Mouse (Mus musculus) brain, adult 2 months (tissue): ENCODE measurements around the gene 4930564D02Rik.

ENCODE experiments used
- DNase-seq: peaks from one replicate; pipeline ENCODE4 v3.0.0; 2011; ENCODE audit warnings: low read depth, low spot score

4930564D02Rik gene

DNA sequence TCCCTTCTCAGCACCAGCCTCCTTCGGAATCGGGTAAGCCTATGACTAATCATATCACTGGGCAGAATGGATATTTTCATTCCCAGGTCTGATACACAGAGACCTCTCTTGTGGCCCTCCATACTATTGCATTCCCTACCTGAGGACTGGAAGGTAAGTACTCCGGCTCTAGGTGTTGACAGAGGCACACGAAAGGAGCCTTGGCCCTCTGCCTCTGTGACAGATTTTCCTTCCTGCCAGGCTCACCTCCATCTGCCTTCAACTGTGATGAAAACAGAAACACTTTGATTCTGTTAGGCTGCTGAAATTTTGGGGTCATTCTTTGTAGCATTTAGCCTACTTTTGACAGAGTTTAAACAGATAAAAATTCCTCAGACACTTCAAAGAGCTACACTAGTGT lies 47.2 kb downstream of the 4930564D02Rik start:
- DNase-seq: peak; percentile 92

DNA sequence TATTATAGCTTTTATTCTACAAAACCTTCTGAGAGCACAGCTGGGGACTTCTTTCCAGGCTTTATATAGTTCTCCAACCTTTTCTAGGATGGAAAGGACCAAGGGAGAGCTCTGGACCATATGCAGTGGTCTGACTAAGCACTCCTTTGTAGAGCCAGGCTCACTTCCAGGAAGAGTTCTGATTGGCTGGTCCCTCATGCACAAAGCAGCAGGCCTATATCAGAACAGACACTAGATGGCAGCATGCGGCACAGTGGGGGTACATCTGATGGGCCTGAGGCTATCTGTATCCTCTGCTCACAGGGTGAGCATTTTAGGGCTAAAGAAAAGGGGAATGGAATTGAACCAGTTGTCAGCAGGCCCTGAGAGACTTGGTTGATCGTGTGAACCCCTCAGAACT lies 47.6 kb downstream of the 4930564D02Rik start:
- DNase-seq: peak; percentile 92

DNA sequence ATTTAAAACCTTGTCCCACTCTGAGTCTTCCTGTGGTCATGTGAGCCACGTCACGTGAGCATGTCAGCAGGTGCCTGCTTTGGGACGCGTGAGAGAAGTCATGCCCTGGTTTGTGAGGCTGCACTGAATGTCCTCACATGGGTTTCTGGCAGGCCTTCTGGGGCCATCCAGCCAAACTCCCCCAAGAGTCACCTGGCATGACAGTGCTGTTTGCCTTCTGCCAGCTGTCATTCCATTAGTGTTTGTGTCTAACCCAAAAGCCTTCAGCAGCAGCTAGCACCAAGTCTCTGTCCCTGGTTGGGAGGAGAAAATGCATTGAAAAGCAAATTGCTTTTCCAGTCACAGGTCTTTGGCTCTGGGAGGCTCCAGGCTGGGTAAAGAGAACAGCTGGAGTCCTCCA lies 50.0 kb downstream of the 4930564D02Rik start:
- peak; percentile 87 for DNase-seq

DNA sequence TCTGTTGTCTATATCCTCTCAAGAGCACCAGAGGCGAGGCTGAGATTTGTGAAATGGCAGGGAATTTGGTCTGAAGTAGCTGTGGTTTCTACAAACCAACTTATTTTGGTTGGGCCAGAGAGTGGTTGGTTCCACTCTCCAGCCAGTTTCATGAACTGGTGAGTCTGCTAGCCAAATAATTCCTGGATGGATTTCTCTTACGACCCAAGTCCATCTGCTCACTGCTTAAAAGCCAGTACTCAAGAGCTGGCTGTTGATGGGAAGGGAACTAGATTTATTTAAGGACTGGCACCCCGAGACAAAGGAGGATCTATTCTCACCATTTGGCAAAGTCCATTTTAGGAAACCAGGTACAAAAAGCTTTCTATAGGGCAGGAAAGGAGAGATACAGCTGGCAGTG lies 57.1 kb downstream of the 4930564D02Rik start:
- DNase-seq: peak; percentile 88

- DNase-seq: peak; percentile 42
These were observed 61.2 kb downstream of the 4930564D02Rik start for GRCm38 (mm10) chr3:105127881-105128280.
